Mouse (Mus musculus): ENCODE data around the gene Clybl. TPM values are rescaled to one million over a fixed set of nuclear protein-coding genes. Genes with fewer than 3 reads are reported as not detected.

Gene Clybl
- total RNA-seq, 2 experiments from 2014 or later, result 62.1 to 68.5 TPM

DNA sequence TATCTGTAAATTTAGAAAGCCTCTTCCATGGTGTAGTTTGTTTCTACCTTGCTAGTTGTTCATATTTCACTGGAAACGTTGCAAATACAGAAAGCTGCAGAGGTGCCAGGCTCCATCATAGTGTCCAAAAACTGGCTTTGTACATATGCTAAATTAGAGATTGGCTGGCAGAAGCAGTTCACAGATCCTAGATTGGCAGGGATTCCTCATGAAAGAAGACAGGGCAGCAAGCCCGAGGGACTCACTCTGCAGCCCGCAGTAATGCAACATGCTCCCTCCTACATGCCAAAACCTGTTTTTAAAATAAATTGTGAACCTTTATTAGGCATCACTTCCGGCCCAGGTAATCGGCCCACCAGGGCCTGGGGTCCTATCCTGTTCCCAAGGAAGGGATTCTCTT, 167.8 kb downstream of the Clybl start:
- no peak for DNase-seq
- intact Hi-C loops (cut with DNase I), result no loop called here

DNA sequence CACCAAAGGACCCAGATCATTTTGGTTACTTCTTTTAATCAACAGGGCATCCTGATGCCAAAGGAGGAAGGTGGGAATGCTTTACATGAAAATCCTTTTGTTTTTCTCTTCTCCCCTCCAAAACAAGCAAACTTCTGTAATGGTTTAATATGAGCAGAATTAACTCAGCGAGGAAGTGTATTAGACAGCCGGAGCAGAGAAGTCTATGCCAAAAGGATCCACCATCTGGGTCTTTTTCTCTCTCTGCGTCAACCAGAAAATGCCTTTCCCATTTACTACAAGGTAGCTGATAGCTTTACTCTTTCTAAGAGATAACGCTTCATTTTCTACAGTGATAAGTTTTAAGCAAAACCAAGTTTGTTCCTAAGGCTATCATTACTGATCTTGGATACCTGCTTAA, 168.3 kb downstream of the Clybl start:
- no peak for DNase-seq
- intact Hi-C loops (cut with DNase I), result no loop called here

DNA sequence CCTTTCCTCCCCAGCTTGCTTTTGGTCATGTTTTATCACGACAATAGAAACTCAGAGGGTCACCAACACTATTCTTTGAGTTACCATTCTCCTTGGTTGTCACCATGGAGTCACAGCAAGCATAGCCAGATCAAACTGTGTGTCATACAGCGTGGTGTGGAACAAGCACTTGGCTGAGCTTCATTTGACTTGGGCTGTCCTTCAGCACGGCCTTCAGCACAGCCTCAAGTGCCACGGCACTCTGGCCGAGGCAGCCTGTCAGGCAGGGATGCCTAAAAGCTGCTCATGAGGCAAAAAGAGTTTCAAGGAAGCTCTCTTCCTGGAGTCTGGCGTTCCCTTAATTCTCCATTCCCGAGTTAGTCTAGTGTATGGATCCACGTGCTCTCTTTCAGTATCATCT, 169.3 kb downstream of the Clybl start:
- intact Hi-C loops (cut with DNase I), result no loop called here
- no peak for DNase-seq

DNA sequence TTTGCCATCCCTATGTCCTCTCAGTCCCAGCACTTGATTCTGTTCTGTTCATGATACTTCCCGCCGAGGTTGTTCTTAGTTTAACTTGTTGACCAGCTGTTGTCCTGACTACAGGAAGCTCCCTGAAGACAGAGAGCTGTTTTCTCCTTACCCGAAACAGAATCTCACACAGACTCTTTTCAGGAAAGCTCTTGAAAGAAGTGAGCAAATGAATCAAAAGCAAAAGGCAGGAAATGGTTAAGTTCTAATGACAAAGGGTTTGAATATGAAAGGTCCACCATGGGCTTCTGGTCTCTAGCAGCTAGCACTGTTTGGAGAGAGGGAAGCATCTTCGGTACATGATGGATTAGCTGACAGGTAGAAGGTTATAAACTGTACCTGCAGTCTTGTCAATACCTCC, 175.8 kb downstream of the Clybl start:
- no peak for DNase-seq
- intact Hi-C loops (cut with DNase I), result no loop called here

DNA sequence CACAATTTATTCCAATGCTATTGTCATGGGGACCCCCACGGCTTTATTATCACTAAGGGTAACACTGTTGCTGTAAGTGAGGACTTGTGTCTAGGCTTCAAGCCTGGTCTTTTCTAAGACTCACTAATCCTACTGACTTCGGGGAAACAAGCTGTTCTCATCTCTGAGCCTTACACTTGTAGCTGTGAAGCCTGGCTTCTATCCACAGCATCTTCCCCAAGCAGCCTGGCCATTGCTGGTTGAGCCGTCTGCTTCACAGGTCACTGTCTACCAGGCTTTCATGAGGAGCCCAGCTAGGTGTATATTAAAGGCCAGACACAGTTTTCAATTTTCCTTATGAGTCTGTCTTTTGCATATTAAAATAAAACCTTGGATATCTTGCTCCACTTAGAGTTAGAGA, 177.1 kb downstream of the Clybl start:
- intact Hi-C loops (cut with DNase I), result no loop called here

DNA sequence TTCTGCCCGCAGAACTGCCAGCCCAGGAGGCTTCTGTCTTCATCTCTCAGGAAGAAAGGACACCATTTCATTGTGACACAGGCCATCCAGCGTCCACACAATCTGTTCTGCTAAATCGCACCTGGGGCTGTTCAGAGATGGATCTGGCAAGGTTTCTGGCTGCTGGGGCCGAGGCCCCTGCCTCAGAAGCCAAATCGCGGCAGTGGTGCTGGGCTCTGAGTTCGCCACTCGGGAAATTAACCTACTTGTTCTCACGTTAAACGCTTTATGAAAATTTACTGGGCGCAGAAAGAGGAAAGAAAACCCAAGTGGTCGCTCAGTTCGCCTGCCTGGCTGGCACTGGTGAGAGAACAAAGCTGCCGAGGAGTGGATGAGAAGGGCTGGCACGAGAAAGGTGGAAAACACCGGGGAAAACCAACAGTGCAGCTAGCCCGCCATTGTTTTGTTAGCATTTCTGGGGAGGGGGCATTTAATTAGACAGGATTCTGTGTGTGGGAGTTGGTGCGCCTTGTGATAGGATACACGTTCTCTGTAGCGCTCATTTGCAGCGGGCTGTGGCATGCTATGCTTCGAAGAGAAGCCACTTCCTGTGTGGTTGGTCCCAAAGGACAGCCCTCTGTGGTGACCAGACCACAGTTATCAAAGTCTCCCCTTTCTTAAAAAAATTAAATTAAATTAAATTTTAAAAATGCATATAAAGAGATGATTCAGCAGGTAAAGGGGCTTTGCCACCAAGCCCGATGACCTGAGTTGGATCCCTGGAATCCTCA, 177.8 kb downstream of the Clybl start:
- no peak for DNase-seq
- intact Hi-C loops (cut with DNase I), result no loop called here

More for the DNA sequence above, 177.1 kb downstream of the Clybl start:
- no peak for DNase-seq

DNA sequence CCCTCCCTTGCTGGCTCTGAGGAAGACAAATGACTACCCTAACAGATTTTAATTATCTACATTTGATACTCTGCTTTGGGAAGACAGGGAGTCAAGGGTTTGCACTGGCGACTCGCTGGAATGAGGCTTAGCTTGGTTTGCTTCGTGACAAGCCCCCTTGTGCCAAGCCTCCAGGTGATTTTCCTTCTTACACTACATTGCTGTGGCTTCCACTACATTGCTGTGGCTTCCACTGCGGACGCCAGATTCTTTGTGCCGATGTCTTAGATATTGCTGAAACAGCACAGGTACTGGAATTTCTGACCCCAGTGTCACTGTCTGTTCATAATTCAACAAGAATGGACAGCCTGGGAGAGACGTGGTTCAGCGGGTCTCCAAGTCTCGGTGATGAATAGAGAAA, 180.3 kb downstream of the Clybl start:
- intact Hi-C loops (cut with DNase I), result no loop called here
- no peak for DNase-seq

DNA sequence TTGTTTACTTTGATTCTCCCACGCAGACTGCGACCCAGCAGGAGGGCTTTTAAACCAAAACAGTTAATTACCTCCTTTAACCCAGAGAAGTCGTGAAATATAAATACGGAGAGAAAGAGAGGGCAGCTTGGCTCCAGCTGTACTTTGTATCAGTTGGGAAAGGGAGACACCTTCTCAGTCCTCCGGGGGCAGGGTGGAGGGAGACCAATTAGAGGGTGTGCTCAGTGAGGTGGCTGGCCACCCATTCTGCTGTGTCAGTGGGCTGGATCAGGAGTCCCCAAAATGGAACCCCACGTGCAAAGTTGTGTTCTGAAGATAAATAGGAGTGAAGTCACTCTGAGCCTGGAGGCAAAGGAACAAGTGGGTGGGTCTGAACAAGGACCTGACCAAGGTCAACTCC, 181.7 kb downstream of the Clybl start:
- DNase-seq, result no peak
- intact Hi-C loops (cut with DNase I), result no loop called here

DNA sequence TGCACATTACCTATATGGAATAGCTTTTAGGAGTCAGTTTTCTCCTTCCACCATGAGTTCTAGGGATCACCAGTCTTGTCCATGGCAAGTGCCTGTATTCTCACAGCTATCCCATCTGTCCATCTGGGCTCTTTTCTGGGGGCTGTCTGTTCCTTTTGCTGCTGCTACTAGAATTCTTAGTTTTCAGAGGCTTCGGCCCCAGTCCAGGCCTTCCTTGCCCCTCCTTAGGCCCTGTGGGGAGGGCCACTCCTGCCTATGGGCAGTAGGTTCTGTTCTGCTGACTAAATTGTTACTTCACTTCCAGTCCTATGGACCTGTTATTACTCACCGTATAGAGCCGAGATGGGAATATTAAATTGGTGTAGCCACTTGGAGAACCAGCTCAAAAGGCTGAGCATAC, 182.5 kb downstream of the Clybl start:
- DNase-seq, result no peak
- intact Hi-C loops (cut with DNase I), result no loop called here

DNA sequence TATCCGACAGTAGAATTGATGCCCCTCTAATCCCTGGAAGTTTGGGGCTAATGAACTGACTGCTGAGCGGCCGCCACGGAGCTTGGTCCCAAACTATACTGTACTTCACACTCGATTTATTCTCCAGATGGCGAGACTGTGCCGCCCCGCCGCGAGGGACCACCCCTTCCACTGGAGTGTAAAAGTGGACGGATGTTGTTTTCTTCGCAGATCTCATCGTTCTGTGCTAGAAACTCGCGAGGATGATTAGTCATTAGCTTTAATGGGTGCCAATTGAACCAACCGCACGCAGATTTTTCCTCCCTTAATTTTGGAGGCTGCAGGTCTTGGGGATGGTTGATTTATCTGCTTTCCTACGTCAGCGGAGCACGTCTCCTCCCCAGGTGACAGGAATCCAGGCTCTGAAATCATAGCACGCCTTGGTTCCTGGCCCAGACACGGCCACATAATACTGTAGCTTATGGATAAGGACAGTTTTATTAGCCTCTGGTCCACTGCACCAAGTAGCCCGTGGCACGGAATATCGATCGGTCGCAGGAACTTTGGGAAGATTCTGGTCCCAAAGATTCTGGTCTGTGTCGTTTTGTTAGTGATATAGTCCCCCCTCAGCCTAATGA, 185.9 kb downstream of the Clybl start:
- intact Hi-C loops (cut with DNase I), result no loop called here
- no peak for DNase-seq

DNA sequence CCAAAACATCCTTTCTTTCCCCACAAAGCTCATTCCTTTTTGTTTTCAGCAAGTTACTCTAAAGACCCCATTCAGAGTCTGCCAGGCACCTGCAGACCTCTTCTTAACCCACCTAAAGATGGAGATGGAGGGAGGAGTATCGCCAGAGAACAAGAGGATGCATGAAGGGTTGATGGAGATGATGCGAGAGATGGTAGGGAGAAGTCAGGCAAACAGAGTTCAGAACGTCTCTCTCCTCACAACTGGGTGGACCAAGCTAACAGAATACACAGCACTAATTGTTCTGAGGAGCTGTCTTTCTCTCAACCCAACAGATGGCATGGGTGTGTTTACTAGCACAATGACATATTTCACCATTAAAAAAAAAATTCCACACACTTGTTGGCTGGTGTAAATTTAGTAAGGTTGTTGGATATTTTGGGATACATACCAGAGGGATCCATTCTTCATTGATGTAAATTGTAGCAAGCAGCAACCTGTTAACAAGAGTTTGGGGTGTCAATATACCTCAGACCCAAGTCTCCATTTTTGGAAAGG, 186.4 kb downstream of the Clybl start:
- no peak for DNase-seq
- intact Hi-C loops (cut with DNase I), result no loop called here

DNA sequence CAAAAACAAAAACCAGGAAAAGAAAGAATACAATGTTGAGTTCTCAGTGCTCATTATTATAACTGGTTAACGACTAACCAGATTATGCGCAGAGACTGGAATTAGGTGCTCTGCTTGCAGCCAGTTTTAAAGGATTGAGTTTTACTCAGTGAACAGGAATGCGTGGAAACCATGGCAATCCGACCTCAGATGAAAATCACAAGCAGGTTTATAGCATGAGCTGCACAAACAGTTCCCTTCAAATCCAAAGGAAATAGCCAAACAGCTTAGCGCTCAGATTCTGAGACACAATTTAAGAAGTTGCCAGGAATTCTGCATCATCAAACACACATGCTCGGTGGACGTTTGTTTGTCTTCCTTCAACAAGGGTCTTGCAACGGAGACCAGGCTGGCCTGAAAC, 187.0 kb downstream of the Clybl start:
- intact Hi-C loops (cut with DNase I), result no loop called here
- DNase-seq, result no peak

DNA sequence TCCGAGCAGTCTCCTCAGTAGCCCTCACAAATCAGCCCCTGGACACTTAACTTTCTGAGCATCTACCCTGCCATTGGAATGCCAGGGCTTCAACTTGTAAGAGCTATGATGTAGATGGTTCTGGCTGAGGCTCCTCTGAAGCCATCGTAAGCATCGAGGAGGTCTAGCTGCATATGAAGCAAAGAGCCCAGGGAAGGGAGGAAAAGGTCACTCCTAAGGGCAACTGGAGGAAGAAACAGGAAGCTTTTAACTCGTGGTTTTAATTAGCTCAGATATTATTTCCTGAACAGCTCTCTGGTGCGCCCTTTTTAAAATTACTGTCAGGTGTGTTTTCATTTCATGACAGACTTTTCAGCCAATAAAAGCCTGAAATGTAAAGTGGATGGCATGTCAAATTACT, 190.5 kb downstream of the Clybl start:
- DNase-seq, result no peak
- intact Hi-C loops (cut with DNase I), result no loop called here

DNA sequence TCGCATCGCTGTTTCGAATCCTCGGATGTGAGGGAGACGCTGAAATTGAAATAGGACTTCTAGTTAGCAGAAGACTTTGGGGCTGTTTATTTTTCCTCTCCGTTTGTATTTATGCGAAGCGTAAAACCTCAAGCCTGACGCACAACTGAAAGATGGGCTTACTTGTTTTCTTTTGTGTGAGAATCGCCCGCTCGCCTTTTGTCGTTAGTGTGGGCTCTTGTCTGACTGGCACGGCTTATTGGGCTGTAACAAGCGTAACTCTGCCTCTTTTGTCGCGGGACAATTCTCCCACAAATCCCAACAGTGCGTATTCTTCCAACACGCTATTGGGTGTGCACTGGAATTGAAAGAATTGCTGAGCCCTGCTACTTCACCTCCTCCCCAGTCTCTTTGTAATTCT, 192.0 kb downstream of the Clybl start:
- DNase-seq, result no peak
- intact Hi-C loops (cut with DNase I), result no loop called here

DNA sequence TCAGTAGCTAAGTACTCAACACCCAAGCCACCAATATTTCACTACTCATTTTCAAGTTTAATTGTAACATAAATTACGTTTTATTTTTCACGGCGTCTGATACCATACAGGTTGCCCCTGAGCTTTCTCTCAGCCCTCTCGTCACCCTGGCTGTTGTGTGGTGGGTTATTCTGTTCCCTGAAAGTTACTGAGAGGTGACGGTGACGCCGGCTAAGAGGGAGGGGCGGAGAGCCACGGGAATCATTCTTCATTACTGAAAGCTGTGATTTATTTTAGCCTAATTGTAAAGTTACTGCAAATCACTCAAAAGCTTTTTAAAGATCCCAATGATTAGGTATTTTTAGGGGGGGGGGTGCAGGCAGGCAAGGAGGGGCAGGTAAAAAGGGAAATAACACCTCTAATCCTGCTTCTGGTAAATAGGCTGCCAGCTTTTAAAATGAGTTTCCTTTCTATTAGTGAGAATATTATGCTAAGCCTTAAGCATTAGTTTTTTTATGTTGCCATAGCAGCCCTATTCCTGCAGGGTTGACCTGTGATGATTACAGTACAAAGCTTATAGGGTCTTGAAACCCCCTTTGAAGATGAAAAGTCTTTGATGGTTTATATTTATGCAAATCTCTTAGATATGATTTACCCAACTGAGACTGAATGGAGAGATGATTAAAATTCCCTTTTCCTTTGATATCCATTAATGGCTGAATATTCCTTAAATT, 192.9 kb downstream of the Clybl start:
- intact Hi-C loops (cut with DNase I), result no loop called here
- DNase-seq, result no peak

DNA sequence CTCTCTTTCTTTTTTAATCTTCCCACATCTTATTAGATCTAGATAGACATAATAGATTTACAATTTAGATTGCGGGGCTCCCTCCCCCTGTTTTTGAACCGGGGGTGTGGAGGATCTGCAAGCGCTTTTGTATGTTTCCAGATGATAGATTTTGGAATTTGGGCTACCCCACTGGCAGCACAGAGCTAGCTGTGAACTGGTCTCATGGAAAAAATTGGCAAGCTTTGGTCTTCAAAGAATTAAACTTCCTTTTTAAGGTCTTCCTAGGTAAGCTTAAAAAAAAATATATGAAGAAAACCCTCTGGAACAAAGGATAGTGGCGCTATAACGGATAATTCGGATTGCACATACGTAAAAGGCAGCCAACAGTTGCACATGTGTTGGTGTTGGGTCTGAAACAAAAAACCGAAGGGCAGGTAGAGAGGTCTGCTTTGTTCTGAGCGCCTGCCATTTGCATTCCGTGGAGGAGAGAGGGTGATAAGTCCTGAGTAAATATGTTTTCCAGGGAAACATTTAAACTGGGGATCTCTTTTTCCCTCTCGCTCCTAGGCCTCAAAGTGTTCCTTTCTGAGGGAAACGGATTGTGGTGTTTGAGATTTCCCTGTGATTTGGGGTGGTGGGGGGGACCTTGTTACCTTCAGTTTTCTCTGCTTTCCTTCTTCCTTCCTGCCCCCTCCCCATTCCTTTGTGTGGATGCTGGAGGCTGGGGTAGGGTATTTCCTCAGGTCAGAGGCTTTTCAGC, 193.7 kb downstream of the Clybl start:
- intact Hi-C loops (cut with DNase I), result no loop called here
- DNase-seq, result no peak

DNA sequence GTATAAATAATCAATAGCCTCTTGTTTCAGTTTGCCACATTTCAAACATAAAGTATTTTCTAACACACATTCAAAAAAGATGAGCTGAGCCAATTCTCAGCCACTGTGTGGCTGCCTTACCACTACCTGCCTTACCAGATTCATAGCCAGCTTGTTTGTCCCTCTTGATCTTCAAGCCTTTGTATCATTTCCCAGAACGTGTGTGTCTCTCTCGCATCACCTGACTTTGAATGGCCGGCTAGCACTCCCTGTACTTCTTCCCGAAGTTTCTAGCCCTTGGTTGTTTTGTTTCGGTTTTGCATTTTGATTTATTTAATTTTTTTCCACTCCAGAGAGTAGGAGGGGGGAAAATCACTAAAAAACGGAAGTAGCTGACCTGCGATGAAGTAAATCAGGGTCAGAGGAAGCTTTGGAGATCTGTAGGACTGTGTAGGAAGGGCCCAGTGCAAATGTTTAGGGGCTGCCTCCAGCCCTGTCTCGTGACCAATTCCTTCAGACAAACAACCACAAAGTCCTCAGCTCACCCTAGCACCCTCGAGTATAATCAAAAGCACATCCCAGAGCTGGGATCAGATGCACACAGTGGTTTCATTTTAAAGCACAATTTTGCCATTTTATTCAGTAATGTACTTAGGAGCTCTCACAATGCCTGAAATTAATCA, 195.1 kb downstream of the Clybl start:
- no peak for DNase-seq
- intact Hi-C loops (cut with DNase I), result no loop called here

DNA sequence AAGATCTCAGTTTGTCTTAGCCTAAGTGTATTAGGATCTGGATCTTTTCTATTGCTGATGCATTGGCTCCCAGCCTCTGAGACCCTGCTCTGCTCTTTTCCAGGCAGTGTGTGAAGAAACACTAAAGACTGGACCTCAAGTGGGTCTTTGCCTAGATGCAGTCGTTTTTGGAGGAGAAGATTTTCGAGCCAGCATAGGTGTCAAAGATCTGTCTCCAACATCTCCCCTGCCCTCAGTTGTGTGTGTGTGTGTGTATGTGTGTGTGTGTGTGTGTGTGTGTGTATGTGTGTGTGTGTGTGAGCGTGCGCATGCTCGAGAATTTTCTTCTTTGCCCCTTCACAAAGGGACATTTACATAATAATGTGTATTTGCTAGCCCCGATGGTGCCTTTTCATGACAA, 196.2 kb downstream of the Clybl start:
- intact Hi-C loops (cut with DNase I), result no loop called here
- no peak for DNase-seq

DNA sequence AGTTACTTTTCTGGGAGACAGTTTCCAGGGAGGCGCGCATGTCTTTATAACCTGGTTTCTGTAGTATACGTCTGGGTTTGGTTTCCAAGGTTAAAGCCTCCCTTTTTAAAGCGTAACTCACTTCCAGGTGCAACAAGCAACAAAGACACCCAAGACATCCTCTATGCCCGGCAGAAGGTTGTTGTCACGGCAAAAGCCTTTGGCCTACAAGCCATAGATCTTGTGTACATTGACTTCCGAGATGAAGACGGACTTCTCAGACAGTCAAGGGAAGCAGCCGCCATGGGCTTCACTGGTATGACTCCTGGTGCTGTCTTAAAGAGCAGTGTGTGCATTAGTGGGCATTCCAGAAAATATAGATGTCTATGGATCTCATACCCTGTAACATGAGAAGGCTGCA, 197.6 kb downstream of the Clybl start:
- intact Hi-C loops (cut with DNase I), result no loop called here
- DNase-seq, result no peak

DNA sequence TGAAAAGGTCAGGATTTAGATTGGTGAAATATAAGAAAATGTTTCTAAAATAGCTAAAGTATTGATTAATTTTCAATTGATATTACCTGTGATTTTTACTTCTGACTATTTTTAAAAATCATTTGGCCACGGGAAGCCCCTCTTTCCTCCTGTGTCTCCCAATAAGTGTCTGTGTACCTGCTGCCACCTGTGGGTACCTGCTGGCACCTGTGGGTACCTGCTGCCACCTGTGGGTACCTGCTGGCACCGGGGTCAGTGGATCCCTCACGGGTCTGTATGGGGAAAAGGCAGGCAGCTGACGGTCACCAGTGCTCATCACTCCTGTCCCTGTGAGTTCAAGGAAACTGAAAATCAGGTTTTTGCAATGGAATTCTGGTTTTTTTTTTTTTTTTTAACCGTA, 198.5 kb downstream of the Clybl start:
- no peak for DNase-seq
- intact Hi-C loops (cut with DNase I), result no loop called here

All from gastrocnemius, postnatal 36 days (tissue).